Mouse (Mus musculus) embryonic fibroblast, embryonic 13.5 days (primary cell): ENCODE results near the gene Wdfy2.

Experiments used
- CTCF ChIP-seq: IDR thresholded peaks from 2 replicates; pipeline ENCODE4 v1.5.1; 2011; ENCODE audit warnings: mild to moderate bottlenecking, control low read depth, low read length, moderate library complexity, borderline replicate concordance; ENCODE audit not compliant: insufficient read depth
- POLR2A ChIP-seq: IDR thresholded peaks from 2 replicates; pipeline ENCODE4 v1.6.1; 2011; ENCODE audit warnings: low read depth, mild to moderate bottlenecking, control low read depth, low read length, moderate library complexity

- TF ChIP-seq CTCF (no peak), POLR2A (no peak)
Observed at GRCm38 (mm10) chr14:62937675-62938074, 100.2 kb downstream of the Wdfy2 start.
